9 mouse cellular contexts compared by ENCODE assay signal in genomic region chr4:44249705-44250104, GRCm38 (mm10). TPM values are rescaled to one million over a fixed set of nuclear protein-coding genes. Genes with fewer than 3 reads are reported as not detected.
DNase-seq lines count a peak whose midpoint lies in the region; ATAC-seq and TF ChIP-seq lines count a peak whose summit lies in the region.
"Had no signal": no experiment of that assay in that cellular context is flagged by ENCODE, and none has a peak within 500 bp of the region (broad histone marks: within the 10 kb centered on the region; RNA-seq: fewer than 3 reads in every experiment).

No protein-coding gene starts in this region.

- no peak for TF ChIP-seq POLR2A in CH12.LX (IDR thresholded peaks at IDR 0.05; ENCODE audit: low read depth, low read length)

- no peak for TF ChIP-seq RAD21 in CH12.LX (IDR thresholded peaks at IDR 0.05; ENCODE audit: low read depth, low read length)

- no peaks in the 10 kb centered on the region for H3K9me3 ChIP-seq in CH12.LX (replicated peaks; ENCODE audit: low read length)
- H3K9me3 ChIP-seq in forebrain, embryonic 14.5 days (replicated peaks; ENCODE audit: control insufficient read depth, low read length) = no peaks in the 10 kb centered on the region
- H3K9me3 ChIP-seq in liver, embryonic 15.5 days (replicated peaks) = no peaks in the 10 kb centered on the region

- dilution Hi-C loops in CH12.LX (cut with MboI; ENCODE audit: extremely low pct_ligation_motif_present, extremely low pct_unique_long_range_greater_than_20kb, low sequenced_read_pairs) = no loop called here

- no peaks in the 10 kb centered on the region for H3K27me3 ChIP-seq in CH12.LX (replicated peaks)
- H3K27me3 ChIP-seq in forebrain, embryonic 14.5 days (replicated peaks; ENCODE audit: control insufficient read depth, insufficient read depth, low read length) = no peaks in the 10 kb centered on the region
- H3K27me3 ChIP-seq in liver, embryonic 15.5 days = peaks cover 60% of the 10 kb centered on the region

- no peak overlapping the region for H3K4me3 ChIP-seq in CH12.LX (replicated peaks in 1 of 3; ENCODE audit: low read depth in 2 of 3, low read length in 2 of 3, poor library complexity in 1 of 3)
- no peak overlapping the region for H3K4me3 ChIP-seq in forebrain, embryonic 14.5 days (ENCODE audit: low read depth, low read length)
- H3K4me3 ChIP-seq in liver, embryonic 15.5 days (replicated peaks) = no peak overlapping the region

- H3K4me1 ChIP-seq in CH12.LX (ENCODE audit: control insufficient read depth in 1 of 2, insufficient read depth in 2 of 2) = peaks cover 10 to 13% of the 10 kb centered on the region in 2 experiments
- peaks cover 20% of the 10 kb centered on the region for H3K4me1 ChIP-seq in forebrain, embryonic 14.5 days (ENCODE audit: control insufficient read depth, insufficient read depth, low read length)
- H3K4me1 ChIP-seq in liver, embryonic 15.5 days (replicated peaks) = peaks cover 23% of the 10 kb centered on the region

- TF ChIP-seq CTCF in CH12.LX (conservative IDR thresholded peaks at IDR 0.05 in 1 of 2, IDR thresholded peaks at IDR 0.05 in 1 of 2; ENCODE audit: low read depth in 2 of 2, low read length in 2 of 2) = no peak

- no peaks in the 10 kb centered on the region for H3K79me2 ChIP-seq in CH12.LX (replicated peaks; ENCODE audit: control insufficient read depth, extremely low read depth, insufficient read depth, poor library complexity, severe bottlenecking)

- H3K9ac ChIP-seq in CH12.LX (ENCODE audit: insufficient read depth, low read depth) = no peak overlapping the region
- H3K9ac ChIP-seq in forebrain, embryonic 14.5 days (ENCODE audit: low read length) = peak overlapping the region; percentile 17; the same call in 1 of the 2 replicates
- H3K9ac ChIP-seq in liver, embryonic 15.5 days = no peak overlapping the region

- WGBS in forebrain, embryonic 14.5 days = 4% methylated on average over 9 of the region's 10 CpGs
- 4% methylated on average over 10 of the region's 10 CpGs for WGBS in liver, embryonic 15.5 days (ENCODE audit: insufficient replicate concordance)

- peak overlapping the region; percentile 41; the same call in 1 of the 2 replicates for H3K4me2 ChIP-seq in CH12.LX (ENCODE audit: insufficient read depth, low read depth, poor library complexity, severe bottlenecking)
- peak overlapping the region; percentile 26; the same call in 1 of the 2 replicates for H3K4me2 ChIP-seq in forebrain, embryonic 14.5 days (ENCODE audit: low read length)
- peak overlapping the region; percentile 30 for H3K4me2 ChIP-seq in liver, embryonic 15.5 days

- H3K36me3 ChIP-seq in CH12.LX (replicated peaks in 1 of 2; ENCODE audit: control insufficient read depth in 1 of 2, insufficient read depth in 1 of 2, low read length in 1 of 2) = no peaks in the 10 kb centered on the region
- no peaks in the 10 kb centered on the region for H3K36me3 ChIP-seq in forebrain, embryonic 14.5 days (ENCODE audit: control insufficient read depth, insufficient read depth, low read length)
- H3K36me3 ChIP-seq in liver, embryonic 15.5 days (replicated peaks) = no peaks in the 10 kb centered on the region

- DNase-seq in cerebellum, postnatal 10 days = peak; percentile 17
- no peak for DNase-seq in cerebellum, adult 9-10 months
- DNase-seq in CH12.LX (ENCODE audit: extremely low read depth) = no peak
- DNase-seq in forebrain, embryonic 14.5 days (ENCODE audit: low spot score) = peak; percentile 20
- no peak for DNase-seq in gastrocnemius, postnatal 4 days (ENCODE audit: low spot score in 2 of 2)
- DNase-seq in layer of hippocampus, adult 8-10 months (ENCODE audit: low spot score in 2 of 2) = no peak
- DNase-seq in right cerebral cortex, adult 2 months (ENCODE audit: low spot score in 2 of 2) = no peak
- DNase-seq: heart, adult 18-20 months had no signal

- no peak for ATAC-seq in forebrain, embryonic 14.5 days
- ATAC-seq in liver, embryonic 15.5 days (ENCODE audit: insufficient read depth) = no peak

- H3K27ac ChIP-seq in CH12.LX (ENCODE audit: insufficient read depth, low read depth) = no peak overlapping the region
- H3K27ac ChIP-seq in forebrain, embryonic 14.5 days (ENCODE audit: low read depth, low read length) = peak overlapping the region; percentile 33; the same call in 1 of the 2 replicates
- H3K27ac ChIP-seq in liver, embryonic 15.5 days (replicated peaks) = 0 out of 2 replicates have a peak overlapping the region, but pooled peaks have one; percentile 42

- no peak for TF ChIP-seq EP300 in CH12.LX (IDR thresholded peaks at IDR 0.05; ENCODE audit: low read length)

- in situ Hi-C loops in CH12.LX (cut with MboI; ENCODE audit: low pct_ligation_motif_present, low pct_unique_long_range_greater_than_20kb, low sequenced_read_pairs) = no loop called here

TF ChIP-seq in CH12.LX, 34 proteins besides CTCF, POLR2A, EP300 and RAD21:
- TF ChIP-seq MAX (IDR thresholded peaks at IDR 0.05; ENCODE audit: low read length) = no peak
- no peak for TF ChIP-seq E2F4 (IDR thresholded peaks at IDR 0.05; ENCODE audit: insufficient replicate concordance, low read depth, low read length)
- no peak for TF ChIP-seq PAX5 (IDR thresholded peaks at IDR 0.05; ENCODE audit: low read length)
- TF ChIP-seq KAT2A (IDR thresholded peaks at IDR 0.05; ENCODE audit: insufficient replicate concordance, low read length) = no peak
- TF ChIP-seq JUND (conservative IDR thresholded peaks at IDR 0.05; ENCODE audit: low read depth, low read length) = no peak
- TF ChIP-seq MEF2A (IDR thresholded peaks at IDR 0.05; ENCODE audit: borderline replicate concordance, low read depth, low read length) = no peak

RNA-seq across cellular contexts. Expression of gene Rnf38, which starts 16.1 kb away (rescaled TPM):
- total RNA-seq in CH12.LX (2012; rRNA removed) (4.9 and 5.4 TPM in 2 replicates), CH12.LX (2014; rRNA removed) (6.4 and 6.6 TPM in 2 replicates)
- polyA plus RNA-seq in CH12.LX (2012; ENCODE audit: insufficient read length, low read depth) = 10.2 and 13.2 TPM in 2 replicates
- 47.0 and 47.8 TPM in 2 replicates for polyA plus RNA-seq in forebrain, embryonic 14.5 days (2014; fragmentation: Nextera tagmentation; extraction: Ambion mirVana)
- polyA plus RNA-seq in liver, embryonic 15.5 days (2015; fragmentation: Nextera tagmentation; extraction: Ambion mirVana) = 10.5 and 11.0 TPM in 2 replicates
- 10 to 100 TPM; 34.0 to 37.1 TPM for total RNA-seq in gastrocnemius, postnatal 4 days (2021)
- total RNA-seq in layer of hippocampus, adult 8-10 months (2022) = 10 to 100 TPM; 48.8 to 55.4 (median 50.9) TPM

RNA-seq across cellular contexts. Expression of gene Melk, which starts 51.0 kb away (rescaled TPM):
- total RNA-seq in CH12.LX (2012; rRNA removed) (25.0 and 25.6 TPM in 2 replicates), CH12.LX (2014; rRNA removed) (44.9 and 48.7 TPM in 2 replicates)
- polyA plus RNA-seq in CH12.LX (2012; ENCODE audit: insufficient read length, low read depth) = 46.7 and 47.4 TPM in 2 replicates
- polyA plus RNA-seq in forebrain, embryonic 14.5 days (2014; fragmentation: Nextera tagmentation; extraction: Ambion mirVana) = 21.8 and 24.3 TPM in 2 replicates
- polyA plus RNA-seq in liver, embryonic 15.5 days (2015; fragmentation: Nextera tagmentation; extraction: Ambion mirVana) = 16.7 and 17.1 TPM in 2 replicates
- total RNA-seq in gastrocnemius, postnatal 4 days (2021) = 1 to 10 TPM; 7.7 to 8.4 TPM
- total RNA-seq in layer of hippocampus, adult 8-10 months (2022) = 1 to 10 TPM in 1 of 4 experiments, under 1 TPM in 2, not detected in 1; 0.20 to 1.2 (median 0.29) TPM

Comparison
In these comparisons a context has a peak if more than half of its experiments do, and no peak if none do; other contexts are left out.
1. DNase-seq: peak in cerebellum, postnatal 10 days (2 of 2) and forebrain, embryonic 14.5 days (single experiment); none in cerebellum, adult 9-10 months (single experiment), CH12.LX (single experiment), gastrocnemius, postnatal 4 days (0 of 2), layer of hippocampus, adult 8-10 months (0 of 2) and right cerebral cortex, adult 2 months (0 of 2).
2. RNA of gene Rnf38, which starts 16.1 kb away (total RNA-seq): 48.8 to 55.4 TPM in layer of hippocampus, adult 8-10 months and 34.0 to 37.1 TPM in gastrocnemius, postnatal 4 days; 4.9 to 6.6 TPM in CH12.LX; every median in the first group is over 4 times any median in the second.
3. Peak in every context shown above with its lines, with median percentiles within 50 percentile points of each other: H3K4me2 ChIP-seq.